Mouse (Mus musculus) G1E (cell line): ENCODE data around the gene Clhc1.

Source experiments
- CTCF ChIP-seq: IDR thresholded peaks from 2 replicates; pipeline ENCODE4 v1.5.1; 2012; ENCODE audit warnings: low read depth, low read length, inconsistent platforms, mixed read lengths
- TAL1 ChIP-seq: conservative IDR thresholded peaks from 2 replicates; pipeline ENCODE4 v1.6.1; 2012; ENCODE audit warnings: low read depth, low read length, inconsistent platforms, mixed read lengths

DNA sequence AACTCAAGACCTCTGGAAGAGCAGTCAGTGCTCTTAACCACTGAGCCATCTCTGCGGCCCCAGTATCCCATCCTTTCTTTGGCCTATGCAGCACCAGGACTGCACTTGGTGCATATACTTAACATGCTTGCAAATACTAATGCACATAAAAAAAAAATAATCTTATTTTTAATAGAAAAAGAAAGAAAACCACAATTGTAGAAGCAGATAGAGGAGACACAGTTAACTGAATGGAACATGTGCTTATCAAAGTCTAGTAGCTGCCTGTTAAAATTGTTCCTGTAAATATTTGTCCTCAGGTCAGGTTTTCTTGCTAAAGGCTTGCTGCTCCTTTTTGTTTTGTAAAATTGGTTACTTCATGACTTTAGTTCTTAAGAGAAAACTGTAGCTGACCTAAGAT is 9.5 kb upstream of the Clhc1 start:
- TF ChIP-seq CTCF (no peak), TAL1 (no peak)
